Mouse (Mus musculus) B cell, adult 2 months (primary cell): ENCODE measurements around the gene Wdr34.
"Not testable (repeated sequence)": the region's sequence is repeated elsewhere in the genome, so short reads cannot be mapped to it uniquely, and the experiment has no call there.

Experiments used
- DNase-seq, 2 experiments: peaks; one replicate each; pipeline ENCODE4 v3.0.0; 2022

The Wdr34 gene

DNA sequence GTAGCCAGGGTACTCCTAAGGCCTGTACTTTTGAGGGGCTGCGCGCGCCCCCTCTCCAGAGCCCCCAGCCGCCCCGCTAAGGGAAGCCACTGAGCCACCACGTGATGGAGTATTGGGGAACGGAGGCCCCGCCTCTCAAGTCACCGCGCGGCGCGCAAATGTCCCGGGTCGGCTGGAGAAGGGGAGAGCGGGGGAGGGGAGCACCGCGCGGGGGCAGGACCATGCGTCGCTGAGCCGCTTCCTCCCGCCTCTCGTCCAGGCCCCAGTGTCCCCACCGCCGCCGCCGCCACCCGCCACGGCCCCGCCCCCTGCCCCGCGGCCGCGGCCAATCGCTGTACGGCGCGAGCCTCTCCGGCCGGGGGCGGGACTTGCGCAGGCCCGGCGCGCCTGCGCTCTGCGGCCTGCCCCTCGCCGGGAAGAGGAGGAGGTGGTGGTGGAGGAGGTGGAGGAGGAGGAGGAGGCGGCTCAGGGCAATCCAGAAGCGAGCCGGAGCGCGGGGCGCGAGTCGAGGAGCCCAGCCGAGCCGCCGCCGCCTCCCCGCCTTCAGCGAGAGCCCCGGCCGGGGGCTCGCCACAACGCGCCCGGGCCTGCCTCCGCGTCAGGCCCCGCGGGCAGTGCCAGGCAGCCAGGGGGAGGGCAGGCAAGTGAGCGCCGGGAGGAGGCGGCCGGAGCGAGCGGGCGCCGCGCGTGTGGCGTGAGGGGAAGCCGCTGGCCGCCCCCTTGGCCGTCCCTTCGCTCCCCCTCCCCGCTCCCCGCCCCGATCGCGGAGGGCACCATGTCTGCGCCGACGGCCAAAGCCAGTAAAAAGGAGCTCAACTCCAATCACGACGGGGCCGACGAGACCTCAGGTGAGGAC lies 17.6 kb upstream of the Wdr34 start:
- peak; percentile 89 to 92 for DNase-seq

DNA sequence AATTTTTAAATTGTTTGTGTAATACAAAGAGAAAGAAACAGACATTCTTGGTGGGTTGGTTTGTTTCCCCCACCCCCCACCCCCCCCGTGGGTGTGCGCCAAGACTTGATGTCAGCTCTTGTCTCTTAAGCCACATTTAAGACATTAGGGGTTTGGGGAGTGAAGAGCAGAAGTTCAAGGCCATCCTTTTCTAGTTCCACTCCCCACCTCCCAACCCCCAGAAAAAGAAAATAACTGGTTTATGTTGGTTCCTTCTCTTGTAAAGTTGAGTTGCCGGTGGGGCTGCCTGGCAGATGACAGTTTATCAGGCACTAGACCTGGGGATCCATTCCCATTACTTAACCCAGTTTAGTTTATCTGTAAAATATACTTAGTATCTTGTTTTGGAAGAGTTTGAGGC lies 15.6 kb upstream of the Wdr34 start:
- DNase-seq, result no peak

DNA sequence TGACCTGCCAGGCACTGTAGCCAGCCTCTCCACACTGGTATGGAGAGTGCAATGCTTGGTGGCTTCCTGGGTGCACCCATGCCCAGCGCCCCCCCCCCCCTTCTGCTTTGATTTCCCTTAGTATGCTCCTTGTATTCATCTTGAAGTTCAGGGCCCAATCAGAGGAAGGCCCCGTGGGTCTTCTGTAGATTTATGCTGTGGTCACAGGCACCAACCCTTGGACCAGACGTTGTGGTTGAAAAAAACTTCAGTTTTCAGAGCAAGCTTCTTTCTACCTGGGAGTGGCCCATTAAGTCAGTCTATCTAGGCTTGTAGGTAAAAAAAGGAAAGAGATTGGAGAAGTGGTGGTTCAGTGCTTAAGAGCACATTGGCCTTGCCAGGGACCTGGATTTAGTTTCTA lies 15.1 kb upstream of the Wdr34 start:
- DNase-seq, result no peak

DNA sequence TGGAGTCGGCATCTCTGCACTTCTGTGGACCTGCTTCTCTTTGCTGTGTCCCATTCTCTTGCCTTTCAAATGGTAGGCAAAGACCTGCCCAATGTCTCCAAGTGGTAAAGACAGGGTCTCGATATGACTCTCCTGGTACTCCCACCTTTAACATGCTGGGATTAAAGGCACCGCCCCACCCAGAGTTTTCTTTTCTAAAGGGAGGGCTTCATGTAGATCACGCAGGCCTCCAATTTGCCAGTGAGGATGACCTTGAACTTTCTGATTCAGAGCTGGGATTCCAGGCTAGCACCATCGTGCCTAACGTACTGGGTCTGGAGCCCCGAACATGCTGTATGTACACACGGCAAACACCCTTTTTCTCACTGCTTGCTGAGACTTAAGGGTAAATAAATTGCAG lies 14.6 kb upstream of the Wdr34 start:
- DNase-seq, result no peak

DNA sequence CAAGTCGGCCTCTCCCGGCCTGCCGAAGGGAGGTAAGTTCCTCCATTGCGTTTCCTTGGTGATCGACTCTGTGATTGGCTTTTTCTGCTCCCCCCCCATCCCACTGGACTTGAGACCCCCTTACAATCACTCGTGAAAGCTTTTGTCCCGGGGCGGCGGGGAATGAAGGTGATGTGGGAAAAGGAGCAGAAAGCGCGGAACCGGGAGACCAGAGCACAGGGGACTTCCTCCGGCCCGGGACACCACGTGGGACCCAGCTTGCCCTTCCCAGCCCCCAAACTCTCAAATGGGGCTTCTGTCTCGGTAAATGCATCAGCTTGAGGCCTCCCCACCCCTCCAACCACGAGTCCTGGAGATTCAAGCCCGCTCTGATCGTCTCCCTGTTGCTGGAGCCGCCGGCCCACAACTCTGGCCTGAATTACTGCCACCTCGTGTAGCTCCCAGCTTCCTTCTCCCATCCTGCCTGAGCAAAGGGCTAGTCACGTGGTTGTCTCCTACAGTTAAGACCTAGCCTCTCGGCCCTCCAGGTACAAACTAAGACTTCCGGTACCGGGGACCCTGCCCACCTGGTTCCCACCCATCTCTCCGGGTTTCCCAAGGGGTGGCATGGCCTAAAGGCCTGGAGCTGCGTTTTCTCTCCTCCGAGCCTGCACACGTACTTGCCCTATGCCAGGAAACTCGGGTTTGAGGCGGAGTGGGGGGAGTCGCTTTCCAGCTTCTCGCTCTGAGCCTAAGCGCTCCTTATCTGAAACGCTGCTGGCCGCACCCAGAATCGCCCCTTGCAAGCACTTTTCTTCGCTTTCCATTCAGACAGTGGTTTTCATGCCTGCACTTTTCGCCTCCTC lies 13.8 kb upstream of the Wdr34 start:
- peak; percentile 46 to 51 for DNase-seq

DNA sequence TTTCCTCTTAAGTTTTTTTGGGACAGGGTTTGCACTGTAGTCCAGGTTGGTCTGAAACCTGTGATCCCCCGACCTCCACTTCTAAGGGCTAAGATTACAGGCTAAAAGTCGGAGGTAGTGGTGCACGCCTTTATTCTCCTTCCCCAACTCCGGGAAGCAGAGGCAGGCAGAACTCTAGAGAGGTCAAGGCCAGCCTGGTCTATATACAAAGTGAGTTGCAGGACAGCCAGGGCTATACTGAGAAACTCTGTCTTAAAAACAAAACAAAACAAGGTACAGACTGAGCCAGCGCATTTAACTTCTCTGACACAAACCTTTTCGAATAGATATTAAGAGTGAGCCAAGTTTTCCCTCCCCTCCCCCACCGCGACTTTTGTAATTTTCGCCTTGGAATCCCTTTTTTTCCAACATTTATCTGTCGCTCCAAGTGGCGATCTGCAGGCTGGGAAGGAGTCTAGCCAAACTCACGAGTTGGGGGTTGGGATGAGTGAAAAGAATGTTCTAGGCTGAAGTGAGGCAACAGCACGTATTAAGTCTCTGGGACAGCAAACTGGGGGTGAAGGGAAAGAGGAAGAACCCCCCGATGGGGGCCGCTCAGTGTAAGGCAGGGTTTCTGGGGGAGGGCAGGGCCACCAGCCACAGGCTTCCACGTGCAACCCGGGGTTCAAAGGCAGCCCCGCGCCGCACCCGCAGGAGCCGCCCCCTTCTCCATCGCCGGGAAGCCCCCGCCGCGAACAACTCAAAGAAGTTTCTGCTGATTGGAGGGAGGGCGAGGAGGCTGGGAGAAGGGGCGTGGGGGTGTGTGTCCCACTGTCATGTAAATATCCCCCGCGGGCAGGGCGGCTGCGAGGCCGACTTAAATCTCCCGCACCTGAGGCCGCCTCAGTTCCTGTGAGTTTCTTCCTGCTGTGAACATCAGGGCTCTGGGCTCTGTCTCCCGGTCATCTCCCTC lies 12.8 kb upstream of the Wdr34 start:
- peak; percentile 55 to 57 for DNase-seq

DNA sequence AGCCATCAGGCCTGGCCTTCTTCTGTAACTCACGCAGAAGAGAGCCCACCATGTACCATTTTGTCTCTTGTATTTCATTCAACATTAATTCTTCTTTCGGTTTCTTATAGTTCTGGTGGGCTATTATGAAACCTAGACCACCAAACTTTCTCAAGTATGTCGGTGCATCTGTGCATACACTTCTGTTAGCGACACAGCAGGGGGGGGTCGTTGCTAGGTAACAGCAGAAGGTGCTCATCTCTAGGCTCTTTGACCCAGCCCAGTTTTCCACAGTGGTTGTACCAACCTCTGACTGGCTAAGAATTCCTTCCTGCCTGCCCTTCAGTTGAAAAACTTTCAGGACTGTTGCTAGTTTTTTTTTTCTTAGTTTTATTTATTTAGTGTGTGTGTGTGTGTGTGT lies 9.7 kb upstream of the Wdr34 start:
- DNase-seq, result no peak

DNA sequence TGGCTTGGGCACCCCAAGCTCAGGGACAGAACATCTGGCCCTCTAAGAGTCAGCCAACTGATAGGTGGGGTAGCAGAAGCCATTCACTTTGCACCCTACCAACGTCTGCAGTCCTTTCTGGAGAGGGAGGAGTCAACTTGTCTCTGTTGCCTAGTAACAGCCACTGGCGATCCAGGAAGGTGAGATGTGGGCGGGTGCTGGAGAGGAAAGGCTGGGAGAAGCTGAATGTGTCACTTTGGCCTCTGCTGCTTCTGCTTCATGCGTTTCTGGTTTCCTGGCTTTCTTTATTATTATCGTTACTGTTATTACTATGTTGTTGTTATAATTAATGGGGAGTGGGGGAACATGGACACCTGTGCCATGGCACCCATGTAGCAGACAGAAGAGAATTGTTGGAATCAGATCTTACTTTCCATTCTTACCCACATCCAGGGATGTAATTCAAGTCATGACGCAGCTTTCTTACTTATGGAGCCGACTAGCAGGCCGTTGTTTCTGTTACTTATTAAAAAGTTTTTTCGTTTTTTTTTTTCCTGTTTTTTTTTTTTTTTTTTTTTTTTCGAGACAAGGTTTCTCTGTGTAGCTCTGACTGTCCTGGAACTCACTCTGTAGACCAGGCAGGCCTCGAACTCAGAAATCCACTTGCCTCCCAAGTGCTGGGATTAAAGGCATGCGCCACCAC lies 8.7 kb upstream of the Wdr34 start, which contains the start of gene Set:
Gene Set (plus strand): TSS at position 156 of the 682 bp plus-strand sequence.
- no peak for DNase-seq

DNA sequence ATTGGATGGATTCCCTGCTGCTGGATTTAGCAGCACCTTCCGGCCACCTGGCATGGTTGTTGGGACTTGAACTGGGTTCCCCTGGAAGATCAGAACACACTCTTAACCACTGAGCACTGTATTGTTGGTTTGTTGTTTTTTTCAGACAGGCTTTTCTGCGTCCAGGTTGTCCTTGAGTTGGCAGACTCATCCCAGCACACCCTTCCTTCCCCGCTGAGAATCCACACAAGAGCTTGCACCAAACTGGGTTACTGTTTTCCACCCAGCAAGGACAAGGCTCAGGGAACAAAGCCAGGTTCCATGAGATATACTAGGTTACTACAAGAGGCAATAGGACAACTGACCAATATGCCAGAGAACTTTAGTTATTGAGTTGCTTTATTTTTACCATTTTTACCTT lies 8.1 kb upstream of the Wdr34 start:
- DNase-seq, result no peak

DNA sequence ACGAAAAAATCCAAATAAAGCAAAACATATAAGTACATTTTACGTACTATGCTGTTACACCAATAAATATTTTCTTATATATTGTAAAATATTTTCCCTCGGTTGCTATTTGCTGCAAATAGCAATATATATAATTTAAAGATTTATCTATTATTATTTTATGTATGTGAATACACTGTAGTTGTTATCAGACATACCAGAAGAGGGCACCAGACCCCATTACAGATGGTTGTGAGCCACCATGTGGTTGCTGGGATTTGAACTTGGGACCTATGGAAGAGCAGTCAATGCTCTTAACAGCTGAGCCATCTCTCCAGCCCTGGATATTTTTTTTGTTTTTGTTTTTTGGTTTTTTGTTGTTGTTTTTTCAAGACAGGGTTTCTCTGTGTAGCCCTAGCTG lies 6.6 kb upstream of the Wdr34 start:
- not testable (repeated sequence) for DNase-seq

DNA sequence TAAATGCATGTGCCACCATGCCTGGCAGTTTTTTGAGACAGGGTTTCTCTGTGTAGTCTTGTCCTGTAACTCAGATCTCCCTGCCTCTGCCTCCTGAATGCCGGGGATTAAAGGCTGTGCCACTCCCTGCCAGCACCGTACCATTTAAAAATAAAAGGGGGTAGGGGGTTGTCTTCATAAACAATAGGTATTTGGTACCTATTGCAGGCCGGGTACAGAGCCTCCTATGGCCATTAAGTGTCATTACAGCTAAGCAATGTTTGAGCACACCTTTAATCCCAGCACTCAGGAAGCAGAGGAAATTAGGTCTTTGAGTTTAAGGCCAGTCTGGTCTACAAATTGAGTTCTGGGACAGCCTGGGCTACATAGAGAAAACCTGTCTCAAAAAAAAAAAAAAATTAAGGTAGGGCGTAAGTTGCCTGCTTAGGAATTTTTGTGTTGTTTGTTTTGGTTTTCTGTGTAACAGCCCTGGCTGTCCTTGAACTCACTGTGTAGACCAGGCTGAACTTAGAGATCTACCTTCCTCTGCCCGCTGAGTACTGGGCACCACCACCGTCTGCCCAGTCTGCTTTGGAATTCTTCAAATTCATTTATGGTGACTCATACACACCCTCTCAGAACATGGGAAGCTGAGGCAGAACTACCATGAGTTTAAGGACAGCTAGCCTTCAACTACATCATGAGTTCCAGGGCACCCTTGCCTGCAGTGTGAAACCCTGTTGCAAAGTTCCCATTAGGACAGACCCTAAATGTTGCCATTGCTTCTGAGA lies 3.5 kb upstream of the Wdr34 start:
- no peak for DNase-seq

DNA sequence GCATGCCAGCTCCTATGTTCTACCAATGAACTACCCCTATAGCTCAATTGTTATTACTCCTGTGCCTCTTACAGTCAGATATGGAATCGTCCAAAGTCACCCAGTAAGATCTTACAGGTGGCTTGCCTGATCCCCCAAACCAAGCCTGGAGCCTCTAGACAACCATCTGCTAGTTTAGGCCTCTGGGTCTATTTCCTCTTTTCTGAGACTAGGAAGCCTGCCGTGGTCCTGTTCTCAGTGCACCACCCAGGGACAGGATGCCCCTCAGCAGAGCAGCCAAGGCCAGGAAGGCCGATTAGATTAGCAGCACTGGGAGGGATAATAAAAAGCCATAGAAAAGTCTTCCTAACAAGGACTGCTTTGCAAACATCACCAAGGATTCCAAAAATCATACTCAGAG lies 1.1 kb upstream of the Wdr34 start:
- no peak for DNase-seq

DNA sequence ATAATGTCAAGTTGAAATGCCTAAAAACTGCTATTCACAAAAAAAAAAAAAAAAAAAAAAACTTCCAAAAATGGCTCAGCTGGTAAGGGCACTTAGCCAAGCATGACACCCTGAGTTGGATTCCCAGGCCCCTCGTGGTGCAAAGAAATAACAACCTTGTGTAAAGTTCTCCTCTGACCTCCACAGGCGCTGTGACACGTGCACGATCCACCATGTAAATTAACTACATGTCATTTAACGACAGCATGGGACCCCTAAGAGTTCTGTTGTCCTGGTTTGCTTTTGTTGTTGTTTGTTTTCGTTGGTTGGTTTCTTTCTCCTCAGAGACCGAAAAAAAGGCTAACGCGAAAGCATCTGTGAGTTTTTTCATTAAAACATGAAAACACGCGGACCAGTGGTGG lies 580 bp downstream of the Wdr34 start:
- DNase-seq, result peak; percentile 41 to 46

DNA sequence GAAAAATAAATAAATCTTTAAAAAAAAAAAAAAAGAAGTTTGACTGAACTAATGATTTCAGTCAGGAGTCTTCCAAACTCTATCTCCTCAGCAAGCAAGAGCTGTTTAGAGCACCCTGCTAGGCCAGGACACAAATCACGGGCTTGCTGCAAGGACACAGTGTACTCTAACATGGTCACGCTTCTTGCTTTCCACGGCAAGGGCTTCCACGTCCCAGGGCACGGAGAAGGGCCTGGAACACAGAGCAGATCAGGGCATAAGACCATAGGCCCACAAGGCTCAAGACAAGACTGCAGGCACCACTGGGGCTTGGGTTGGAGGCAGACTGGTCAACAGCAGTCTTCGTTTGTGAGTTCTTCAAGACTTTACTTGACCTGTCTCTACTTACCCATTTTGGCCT lies 1.6 kb downstream of the Wdr34 start:
- DNase-seq, result no peak

DNA sequence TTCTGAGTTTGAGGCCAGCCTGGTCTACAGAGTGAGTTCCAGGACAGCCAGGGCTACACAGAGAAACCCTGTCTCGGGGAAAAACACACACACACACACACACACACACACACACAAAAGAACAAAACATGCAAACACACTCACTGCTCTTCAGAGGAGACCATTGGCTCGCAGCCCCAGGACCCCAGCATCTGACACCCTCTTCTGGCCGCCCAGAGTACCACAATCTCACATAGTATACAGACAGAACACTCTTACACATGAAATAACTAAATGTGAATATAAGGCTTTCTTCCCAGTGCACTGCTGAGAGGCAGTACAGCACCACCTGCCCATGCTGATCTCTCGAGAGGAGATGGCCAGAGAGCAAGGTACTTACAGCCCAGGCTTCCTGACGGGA lies 4.1 kb downstream of the Wdr34 start:
- no peak for DNase-seq

DNA sequence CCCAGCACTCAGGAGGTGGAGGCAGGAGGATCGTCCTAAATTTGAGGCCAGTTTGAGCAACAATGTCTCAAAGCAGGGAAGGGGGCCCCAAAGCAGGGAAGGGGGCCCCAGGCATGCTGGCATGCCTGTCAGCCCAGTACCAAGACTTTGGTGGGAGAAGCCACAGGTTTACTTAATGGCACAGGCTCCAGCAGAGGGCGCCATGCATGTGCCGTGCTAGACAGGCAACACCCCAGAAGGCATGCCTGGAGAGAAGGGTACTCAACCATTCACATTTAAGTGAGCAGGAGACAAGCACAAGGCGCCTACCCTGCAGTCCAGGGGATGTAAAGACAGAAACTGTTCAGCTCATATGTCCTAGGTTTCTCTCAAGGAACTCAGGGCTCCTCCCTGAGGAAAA lies 6.2 kb downstream of the Wdr34 start:
- peak; percentile 86 for DNase-seq

DNA sequence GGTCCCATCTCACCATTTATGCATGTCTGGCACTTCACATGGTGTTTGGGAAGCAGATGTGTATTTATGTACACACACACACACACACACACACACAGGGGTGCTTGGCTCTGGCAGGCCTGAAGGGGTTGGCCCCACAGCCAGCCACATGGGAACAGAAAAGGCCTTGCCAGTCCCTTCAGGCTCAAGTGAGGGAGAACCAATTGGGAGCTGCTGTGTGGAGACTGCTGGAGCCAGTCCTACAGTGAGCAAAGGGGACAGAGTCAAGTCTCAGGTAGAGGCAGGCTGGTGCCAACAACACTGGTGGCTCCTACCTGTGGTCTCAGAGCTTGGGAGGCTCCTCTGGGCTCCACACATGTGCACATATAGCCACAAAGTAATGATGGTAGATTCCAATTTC lies 9.0 kb downstream of the Wdr34 start:
- no peak for DNase-seq

DNA sequence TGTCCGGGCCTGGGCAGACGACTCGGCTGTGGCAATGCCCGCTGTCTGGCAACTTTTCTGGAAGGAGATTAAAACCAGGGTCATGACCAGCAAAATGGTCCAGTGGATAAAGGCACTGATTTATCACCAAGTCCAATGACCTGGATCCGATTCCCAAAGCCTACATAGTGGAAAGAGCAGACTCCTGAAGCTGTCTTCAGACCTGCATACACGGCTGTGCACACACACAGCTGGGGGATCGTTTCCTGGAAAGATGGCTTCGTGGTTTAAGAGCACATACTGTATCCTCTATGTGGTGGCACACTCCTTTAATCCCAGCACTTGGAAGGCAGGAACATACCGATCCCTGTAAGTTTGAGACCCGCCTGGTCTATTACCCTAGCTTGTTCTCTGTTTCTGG lies 10.3 kb downstream of the Wdr34 start:
- DNase-seq, result no peak

DNA sequence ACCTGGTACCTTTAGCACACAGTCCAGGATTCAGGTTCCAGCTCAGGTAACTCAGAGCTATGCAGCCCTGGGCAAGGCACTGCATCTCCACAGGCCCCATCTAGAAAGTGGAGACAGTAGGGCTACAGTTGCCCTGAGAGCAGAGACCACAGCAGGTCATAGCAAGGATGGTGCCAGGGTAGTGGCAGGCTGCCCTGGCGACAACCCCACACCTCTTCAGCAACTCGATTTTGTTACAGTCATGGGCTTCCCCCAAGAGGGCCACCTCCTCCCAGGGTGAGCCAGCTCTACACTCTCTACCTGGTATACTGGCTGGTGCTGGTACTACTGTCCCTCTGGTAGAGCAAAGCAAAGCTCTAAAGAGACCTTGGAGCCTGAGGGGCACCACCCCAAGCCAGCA lies 10.9 kb downstream of the Wdr34 start:
- no peak for DNase-seq

DNA sequence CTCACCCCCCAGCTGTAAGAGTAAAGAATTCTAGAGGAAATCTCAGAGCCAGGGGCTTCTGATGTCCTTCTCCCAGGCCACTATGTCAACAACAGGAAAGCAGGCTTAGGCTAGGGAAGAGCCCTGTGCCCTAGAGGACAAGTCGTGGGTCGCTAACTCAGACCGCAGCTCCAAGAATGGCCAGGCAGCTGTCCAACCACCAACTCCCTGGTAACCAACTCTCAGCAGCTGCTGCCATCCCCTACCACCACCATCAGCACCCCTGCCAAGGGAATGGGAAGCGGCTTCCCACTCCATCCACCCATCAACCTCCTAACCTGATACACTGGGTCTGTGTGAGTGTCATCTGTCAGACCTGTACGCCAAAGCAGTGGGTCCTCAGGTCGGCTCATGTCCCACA lies 15.7 kb downstream of the Wdr34 start:
- no peak for DNase-seq

DNA sequence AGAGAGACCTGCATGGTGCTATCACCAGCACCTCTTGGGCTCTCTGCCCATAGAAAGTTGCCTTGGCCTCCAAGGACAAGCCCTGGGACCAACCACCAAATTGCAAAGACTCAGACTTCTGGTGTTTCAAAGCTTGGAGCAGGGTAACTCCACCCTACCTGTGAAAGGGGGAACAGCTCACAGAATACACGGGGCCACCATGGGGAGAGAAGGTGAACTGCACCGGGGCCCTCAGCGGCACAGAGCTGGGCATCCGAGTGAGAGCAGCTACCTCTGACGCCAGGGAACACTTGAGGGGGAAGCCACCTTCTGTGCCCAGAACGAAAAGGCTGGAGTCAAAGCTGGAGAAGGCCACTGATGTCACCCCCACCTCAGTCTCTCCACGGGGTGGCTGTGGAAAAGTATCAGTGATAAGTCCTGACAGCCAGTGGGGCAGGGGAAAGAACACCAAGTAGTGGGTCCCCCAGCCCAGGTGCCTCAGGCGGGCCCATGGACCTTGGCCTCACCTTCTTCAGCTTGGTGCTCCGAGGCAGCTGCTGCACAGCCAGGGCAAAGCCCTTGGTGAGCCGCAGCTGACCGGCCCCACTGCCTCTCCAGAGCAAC lies 16.3 kb downstream of the Wdr34 start:
- peak; percentile 33 to 37 for DNase-seq
